Comparison of ENCODE assay signal across 15 mouse cellular contexts in the genomic region with DNA sequence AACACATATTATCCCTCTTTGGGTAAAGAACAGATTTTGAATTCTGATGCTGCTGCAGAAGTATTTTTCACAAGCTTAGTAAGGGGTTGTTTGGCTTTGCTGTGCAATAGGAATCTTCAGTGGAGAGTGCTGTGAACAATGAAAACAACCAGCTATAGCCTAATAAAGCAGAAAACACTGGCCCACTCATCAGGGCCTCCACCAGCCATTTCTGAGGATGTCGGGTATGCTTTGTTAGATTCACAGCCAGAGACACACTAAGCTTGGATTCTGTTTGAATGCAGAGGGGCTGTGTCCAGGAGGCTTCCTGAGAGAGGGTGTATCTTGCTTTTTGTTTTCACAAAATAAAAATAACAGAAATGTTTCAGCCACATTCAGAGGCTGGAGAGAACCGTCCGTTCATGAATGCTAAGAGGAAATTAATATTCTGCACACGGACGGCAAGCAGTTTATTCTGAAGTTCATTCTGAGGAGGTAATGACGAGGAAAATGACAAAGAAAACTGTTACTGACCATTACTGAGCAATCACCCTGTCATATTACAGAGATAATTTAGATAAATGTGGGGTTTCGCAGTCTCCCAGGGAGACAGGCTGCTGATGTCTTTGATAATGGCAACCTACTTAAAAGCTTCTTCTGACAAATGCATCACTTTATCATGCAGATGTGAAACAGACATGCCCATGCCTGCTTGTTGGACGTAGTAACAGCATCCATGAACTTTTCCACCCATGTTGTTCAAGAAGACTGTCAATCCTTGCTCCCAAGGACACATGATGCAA.
DNase-seq lines count a peak whose midpoint lies in the region; ATAC-seq lines count a peak whose summit lies in the region.
"Had no signal": no experiment of that assay in that cellular context is flagged by ENCODE, and none has a peak within 500 bp of the region (broad histone marks: within the 10 kb centered on the region; RNA-seq: fewer than 3 reads in every experiment).

No protein-coding gene starts in this region.

- DNase-seq in MN1 (ENCODE audit: low spot score), result peak; percentile 57
- DNase-seq in forebrain, embryonic 11.5 days (ENCODE audit: low spot score), result no peak
- peak; percentile 64 for DNase-seq in hindbrain, embryonic 14.5 days (ENCODE audit: low spot score)
- no peak for DNase-seq in yolk sac, embryonic 10.5 days (ENCODE audit: low spot score)
- no peak for DNase-seq in kidney, postnatal 14 days
- DNase-seq in urinary bladder, adult 2 months (ENCODE audit: low spot score), result no peak
- no peak for DNase-seq in lung, adult 18-20 months
- DNase-seq: cerebellum, adult 8-10 months; kidney, adult 9 months; lung, postnatal 4 days; right cerebral cortex, postnatal 14 days; thymus, postnatal 36 days had no signal

- H3K4me3 ChIP-seq in forebrain, embryonic 11.5 days (ENCODE audit: low read depth, low read length), result no peak overlapping the region
- no peak overlapping the region for H3K4me3 ChIP-seq in hindbrain, embryonic 14.5 days (replicated peaks; ENCODE audit: low read length)
- no peak overlapping the region for H3K4me3 ChIP-seq in midbrain, embryonic 16.5 days (ENCODE audit: low read depth, low read length)
- H3K4me3 ChIP-seq: heart, embryonic 12.5 days had no signal

- WGBS in forebrain, embryonic 11.5 days, result 33% methylated on average over 8 of the region's 8 CpGs
- 19% methylated on average over 8 of the region's 8 CpGs for WGBS in hindbrain, embryonic 14.5 days
- 34% methylated on average over 8 of the region's 8 CpGs for WGBS in midbrain, embryonic 16.5 days

- H3K36me3 ChIP-seq in forebrain, embryonic 11.5 days (ENCODE audit: control insufficient read depth, insufficient read depth, low read length), result no peaks in the 10 kb centered on the region
- no peaks in the 10 kb centered on the region for H3K36me3 ChIP-seq in hindbrain, embryonic 14.5 days (replicated peaks; ENCODE audit: control insufficient read depth, insufficient read depth)
- no peaks in the 10 kb centered on the region for H3K36me3 ChIP-seq in midbrain, embryonic 16.5 days (ENCODE audit: control insufficient read depth, insufficient read depth, low read length)
- H3K36me3 ChIP-seq: heart, embryonic 12.5 days had no signal

- no peaks in the 10 kb centered on the region for H3K27me3 ChIP-seq in forebrain, embryonic 11.5 days (ENCODE audit: control insufficient read depth, insufficient read depth, low read length)
- no peaks in the 10 kb centered on the region for H3K27me3 ChIP-seq in hindbrain, embryonic 14.5 days (ENCODE audit: control insufficient read depth, insufficient read depth, low read length)
- H3K27me3 ChIP-seq in midbrain, embryonic 16.5 days (ENCODE audit: control insufficient read depth, insufficient read depth, low read depth, low read length), result no peaks in the 10 kb centered on the region
- H3K27me3 ChIP-seq: heart, embryonic 12.5 days had no signal

- H3K27ac ChIP-seq in forebrain, embryonic 11.5 days (ENCODE audit: low read depth, low read length), result peak overlapping the region; percentile 78
- peak overlapping the region; percentile 76 for H3K27ac ChIP-seq in hindbrain, embryonic 14.5 days
- peak overlapping the region; percentile 58 for H3K27ac ChIP-seq in midbrain, embryonic 16.5 days (ENCODE audit: low read length)
- H3K27ac ChIP-seq: liver, embryonic 14.5 days had no signal

- no peak overlapping the region for H3K4me2 ChIP-seq in forebrain, embryonic 11.5 days (ENCODE audit: low read depth, low read length, severe bottlenecking)
- H3K4me2 ChIP-seq in hindbrain, embryonic 14.5 days (replicated peaks), result no peak overlapping the region
- H3K4me2 ChIP-seq in midbrain, embryonic 16.5 days (ENCODE audit: low read length), result no peak overlapping the region
- H3K4me2 ChIP-seq: heart, embryonic 12.5 days had no signal

- H3K9me3 ChIP-seq in forebrain, embryonic 11.5 days (ENCODE audit: control insufficient read depth, low read length), result no peaks in the 10 kb centered on the region
- H3K9me3 ChIP-seq in hindbrain, embryonic 14.5 days (ENCODE audit: control insufficient read depth, low read length), result no peaks in the 10 kb centered on the region
- H3K9me3 ChIP-seq in midbrain, embryonic 16.5 days (replicated peaks; ENCODE audit: control insufficient read depth, low read length, poor library complexity, severe bottlenecking), result no peaks in the 10 kb centered on the region
- H3K9me3 ChIP-seq: heart, embryonic 12.5 days had no signal

- peak; percentile 79 for ATAC-seq in forebrain, embryonic 11.5 days (replicated peaks; ENCODE audit: low FRiP score)
- peak; percentile 82 for ATAC-seq in hindbrain, embryonic 14.5 days (ENCODE audit: low FRiP score)
- peak; percentile 79 for ATAC-seq in midbrain, embryonic 16.5 days

- no peaks in the 10 kb centered on the region for H3K4me1 ChIP-seq in forebrain, embryonic 11.5 days (replicated peaks; ENCODE audit: control insufficient read depth, insufficient read depth, low read length)
- H3K4me1 ChIP-seq in hindbrain, embryonic 14.5 days (replicated peaks; ENCODE audit: control insufficient read depth, insufficient read depth, low read length), result peaks cover 12% of the 10 kb centered on the region; the same call in 1 of the 2 replicates
- H3K4me1 ChIP-seq in midbrain, embryonic 16.5 days (ENCODE audit: control insufficient read depth, insufficient read depth, low read length), result peaks cover 3% of the 10 kb centered on the region; the same call in 1 of the 2 replicates
- H3K4me1 ChIP-seq: heart, embryonic 12.5 days had no signal

- H3K9ac ChIP-seq in forebrain, embryonic 11.5 days (ENCODE audit: low read length), result no peak overlapping the region
- peak overlapping the region; percentile 35; the same call in 1 of the 2 replicates for H3K9ac ChIP-seq in hindbrain, embryonic 14.5 days
- H3K9ac ChIP-seq in midbrain, embryonic 16.5 days (ENCODE audit: low read depth, low read length), result no peak overlapping the region; the same call in 1 of the 2 replicates
- H3K9ac ChIP-seq: heart, embryonic 12.5 days; liver, embryonic 14.5 days had no signal

Comparison
In these comparisons a context has a peak if more than half of its experiments do, and no peak if none do; other contexts are left out.
1. DNase-seq: peak in MN1 (single experiment) and hindbrain, embryonic 14.5 days (single experiment); none in forebrain, embryonic 11.5 days (single experiment), yolk sac, embryonic 10.5 days (single experiment), kidney, postnatal 14 days (single experiment), urinary bladder, adult 2 months (single experiment) and lung, adult 18-20 months (0 of 2).
2. Peak in every context shown above with its lines, with median percentiles within 50 percentile points of each other: ATAC-seq and H3K27ac ChIP-seq.